Mouse (Mus musculus) midbrain, embryonic 13.5 days (tissue): ENCODE measurements around the gene Flnb. TPM values are rescaled to one million over a fixed set of nuclear protein-coding genes. Genes with fewer than 3 reads are reported as not detected.

Experiments
- ATAC-seq: fragments of 200-750 bp; cut with Nextera tagmentation; 2 replicates; pipeline ENCODE4 v1.8.0; 2017; ENCODE audit warnings: mild to moderate bottlenecking, moderate TSS enrichment, moderate library complexity
- H3K27ac ChIP-seq: fragments of 300-500 bp; sonication (generic); 2 replicates; pipeline ENCODE4 v1.5.1; 2015; ENCODE audit warnings: inconsistent platforms, mild to moderate bottlenecking, moderate library complexity
- H3K27me3 ChIP-seq: fragments of 300-500 bp; sonication (generic); 2 replicates; pipeline ENCODE4 v1.6.1; 2015; ENCODE audit warnings: mild to moderate bottlenecking, inconsistent platforms
- H3K36me3 ChIP-seq: fragments of 300-500 bp; sonication (generic); 2 replicates; pipeline ENCODE4 v1.6.1; 2015; ENCODE audit warnings: mild to moderate bottlenecking, inconsistent platforms
- H3K4me1 ChIP-seq: fragments of 300-500 bp; sonication (generic); replicated peaks from 2 replicates; pipeline ENCODE4 v1.6.1; 2015; ENCODE audit warnings: inconsistent platforms
- H3K4me2 ChIP-seq: fragments of 300-500 bp; sonication (generic); replicated peaks from 2 replicates; pipeline ENCODE4 v1.6.1; 2015; ENCODE audit warnings: moderate library complexity, mild to moderate bottlenecking, inconsistent platforms
- H3K4me3 ChIP-seq: fragments of 300-500 bp; sonication (generic); replicated peaks from 2 replicates; pipeline ENCODE4 v1.5.1; 2015; ENCODE audit warnings: mild to moderate bottlenecking, inconsistent platforms
- H3K9ac ChIP-seq: fragments of 300-500 bp; sonication (generic); replicated peaks from 2 replicates; pipeline ENCODE4 v1.6.1; 2015; ENCODE audit warnings: mild to moderate bottlenecking, inconsistent platforms
- H3K9me3 ChIP-seq: fragments of 300-500 bp; sonication (generic); 2 replicates; pipeline ENCODE4 v1.6.1; 2016; ENCODE audit warnings: mild to moderate bottlenecking, inconsistent platforms
- WGBS: fragments of 180-500 bp; shearing (Covaris S2); methylation state at CpG from one replicate; pipeline ENCODE4 v1.1.7; 2015; 5-methylcytosine and 5-hydroxymethylcytosine counted together
- polyA plus RNA-seq: library from polyadenylated mRNA; unstranded; fragments of >200 nt; fragmentation: Nextera tagmentation; extraction: Ambion mirVana; gene quantifications from 2 replicates; pipeline ENCODE4 v1.2.1, GENCODE M21; 2015

The Flnb gene
- polyA plus RNA-seq, 1 experiment from 2014 or later: 10.8 TPM

GRCm38 (mm10) chr14:7832440-7832783, 14.7 kb downstream of the Flnb start:
- no peaks in the 10 kb centered on the region for H3K27me3 ChIP-seq
- 97% methylated on average over 5 of the region's 5 CpGs for WGBS

GRCm38 (mm10) chr14:7833458-7833857, 15.7 kb downstream of the Flnb start:
- no peak overlapping the region for H3K4me3 ChIP-seq
- no peaks in the 10 kb centered on the region for H3K27me3 ChIP-seq
- H3K9me3 ChIP-seq: no peaks in the 10 kb centered on the region
- no peak overlapping the region for H3K9ac ChIP-seq
- H3K4me1 ChIP-seq: 0 out of 2 replicates have a peak, but pooled peaks cover 5% of the 10 kb centered on the region
- H3K27ac ChIP-seq: no peak overlapping the region
- H3K4me2 ChIP-seq: no peak overlapping the region
- WGBS: 86% methylated on average over 4 of the region's 4 CpGs
- ATAC-seq: no peak
- no peaks in the 10 kb centered on the region for H3K36me3 ChIP-seq

More at GRCm38 (mm10) chr14:7832440-7832783, 14.7 kb downstream of the Flnb start:
- Histone ChIP-seq H3K27ac (no peak overlapping the region), H3K4me3 (no peak overlapping the region), H3K36me3 (no peaks in the 10 kb centered on the region), H3K9ac (no peak overlapping the region), H3K9me3 (no peaks in the 10 kb centered on the region), H3K4me1 (0 out of 2 replicates have a peak, but pooled peaks cover 3% of the 10 kb centered on the region), H3K4me2 (no peak overlapping the region)
- no peak for ATAC-seq

- no peak for ATAC-seq
- 82% methylated on average over 5 of the region's 5 CpGs for WGBS
- Histone ChIP-seq H3K27me3 (no peaks in the 10 kb centered on the region), H3K36me3 (no peaks in the 10 kb centered on the region), H3K4me3 (no peak overlapping the region), H3K4me1 (0 out of 2 replicates have a peak, but pooled peaks cover 3% of the 10 kb centered on the region), H3K4me2 (no peak overlapping the region), H3K9me3 (no peaks in the 10 kb centered on the region), H3K9ac (no peak overlapping the region), H3K27ac (no peak overlapping the region)
These were observed 20.9 kb downstream of the Flnb start for GRCm38 (mm10) chr14:7838564-7839089.

- Histone ChIP-seq H3K9ac (no peak overlapping the region), H3K27me3 (no peaks in the 10 kb centered on the region), H3K4me2 (no peak overlapping the region), H3K4me1 (0 out of 2 replicates have a peak, but pooled peaks cover 3% of the 10 kb centered on the region), H3K4me3 (no peak overlapping the region), H3K36me3 (no peaks in the 10 kb centered on the region), H3K9me3 (no peaks in the 10 kb centered on the region), H3K27ac (no peak overlapping the region)
- 59% methylated on average over 8 of the region's 8 CpGs for WGBS
- no peak for ATAC-seq
These were observed 22.3 kb downstream of the Flnb start for GRCm38 (mm10) chr14:7839950-7840514.

GRCm38 (mm10) chr14:7842631-7843332, 25.0 kb downstream of the Flnb start:
- Histone ChIP-seq H3K9me3 (no peaks in the 10 kb centered on the region), H3K36me3 (no peaks in the 10 kb centered on the region), H3K27me3 (no peaks in the 10 kb centered on the region), H3K4me3 (no peak overlapping the region), H3K27ac (no peak overlapping the region), H3K4me1 (peaks cover 13% of the 10 kb centered on the region), H3K4me2 (no peak overlapping the region), H3K9ac (no peak overlapping the region)
- WGBS: 80% methylated on average over 15 of the region's 15 CpGs
- no peak for ATAC-seq

- Histone ChIP-seq H3K9me3 (no peaks in the 10 kb centered on the region), H3K4me2 (no peak overlapping the region), H3K27me3 (no peaks in the 10 kb centered on the region), H3K4me3 (no peak overlapping the region), H3K36me3 (no peaks in the 10 kb centered on the region), H3K4me1 (peaks cover 25% of the 10 kb centered on the region), H3K9ac (no peak overlapping the region), H3K27ac (no peak overlapping the region)
- ATAC-seq: no peak
- 82% methylated on average over 4 of the region's 4 CpGs for WGBS
These were observed 28.9 kb downstream of the Flnb start for GRCm38 (mm10) chr14:7846696-7847095.

- H3K4me1 ChIP-seq: peaks cover 31% of the 10 kb centered on the region
- H3K27me3 ChIP-seq: no peaks in the 10 kb centered on the region
- 12% methylated on average over 5 of the region's 5 CpGs for WGBS
- peak; percentile 80 for ATAC-seq
- no peaks in the 10 kb centered on the region for H3K9me3 ChIP-seq
- no peak overlapping the region for H3K4me3 ChIP-seq
- no peak overlapping the region for H3K9ac ChIP-seq
- no peak overlapping the region; the same call in 1 of the 2 replicates for H3K4me2 ChIP-seq
- H3K27ac ChIP-seq: no peak overlapping the region; the same call in 1 of the 2 replicates
- H3K36me3 ChIP-seq: no peaks in the 10 kb centered on the region
These were observed 30.0 kb downstream of the Flnb start for GRCm38 (mm10) chr14:7847746-7848232.

GRCm38 (mm10) chr14:7850913-7851312, 33.2 kb downstream of the Flnb start:
- Histone ChIP-seq H3K9ac (no peak overlapping the region), H3K4me1 (peaks cover 40% of the 10 kb centered on the region)
- WGBS: 82% methylated on average over 3 of the region's 3 CpGs

GRCm38 (mm10) chr14:7851543-7852065, 33.8 kb downstream of the Flnb start:
- no peaks in the 10 kb centered on the region for H3K27me3 ChIP-seq
- no peak for ATAC-seq
- no peak overlapping the region for H3K4me2 ChIP-seq
- peaks cover 38% of the 10 kb centered on the region for H3K4me1 ChIP-seq
- H3K4me3 ChIP-seq: no peak overlapping the region
- 10% methylated on average over 5 of the region's 5 CpGs for whole genome bisulfite sequencing
- H3K9me3 ChIP-seq: no peaks in the 10 kb centered on the region
- no peak overlapping the region for H3K27ac ChIP-seq
- no peaks in the 10 kb centered on the region for H3K36me3 ChIP-seq
- H3K9ac ChIP-seq: no peak overlapping the region

More at GRCm38 (mm10) chr14:7850913-7851312, 33.2 kb downstream of the Flnb start:
- Histone ChIP-seq H3K36me3 (no peaks in the 10 kb centered on the region), H3K4me3 (no peak overlapping the region), H3K9me3 (no peaks in the 10 kb centered on the region), H3K4me2 (no peak overlapping the region), H3K27ac (no peak overlapping the region), H3K27me3 (no peaks in the 10 kb centered on the region)
- ATAC-seq: no peak

- Histone ChIP-seq H3K9me3 (no peaks in the 10 kb centered on the region), H3K27me3 (no peaks in the 10 kb centered on the region), H3K4me3 (no peak overlapping the region), H3K27ac (0 out of 2 replicates have a peak overlapping the region, but pooled peaks have one; percentile 9), H3K4me2 (no peak overlapping the region), H3K9ac (no peak overlapping the region), H3K36me3 (no peaks in the 10 kb centered on the region), H3K4me1 (peaks cover 23% of the 10 kb centered on the region)
- WGBS: 58% methylated on average over 11 of the region's 11 CpGs
- peak; percentile 68 for ATAC-seq
These were observed 35.9 kb downstream of the Flnb start for GRCm38 (mm10) chr14:7853691-7854090.

- H3K9me3 ChIP-seq: no peaks in the 10 kb centered on the region
- H3K4me2 ChIP-seq: no peak overlapping the region
- H3K4me3 ChIP-seq: no peak overlapping the region
- no peaks in the 10 kb centered on the region for H3K36me3 ChIP-seq
- peaks cover 23% of the 10 kb centered on the region for H3K4me1 ChIP-seq
- H3K9ac ChIP-seq: no peak overlapping the region
- WGBS: 87% methylated on average over 6 of the region's 6 CpGs
- ATAC-seq: no peak
- no peaks in the 10 kb centered on the region for H3K27me3 ChIP-seq
- no peak overlapping the region for H3K27ac ChIP-seq
These were observed 36.6 kb downstream of the Flnb start for GRCm38 (mm10) chr14:7854366-7854765.

- Histone ChIP-seq H3K9me3 (no peaks in the 10 kb centered on the region), H3K36me3 (no peaks in the 10 kb centered on the region), H3K9ac (no peak overlapping the region), H3K4me2 (no peak overlapping the region), H3K4me1 (peaks cover 23% of the 10 kb centered on the region), H3K27me3 (no peaks in the 10 kb centered on the region), H3K27ac (no peak overlapping the region), H3K4me3 (no peak overlapping the region)
- no peak for ATAC-seq
- WGBS: 68% methylated on average over 6 of the region's 6 CpGs
These were observed 37.3 kb downstream of the Flnb start for GRCm38 (mm10) chr14:7855101-7855500.
